Mouse (Mus musculus) midbrain, postnatal 0 days (tissue): Measurements from ENCODE around the gene Foxp4. TPM values are rescaled to one million over a fixed set of nuclear protein-coding genes. Genes with fewer than 3 reads are reported as not detected.

Experiments used
- ATAC-seq: fragments of 200-750 bp; cut with Nextera tagmentation; 2 replicates; pipeline ENCODE4 v1.8.0; 2017; ENCODE audit warnings: moderate number of reproducible peaks, mild to moderate bottlenecking, moderate TSS enrichment, moderate library complexity; ENCODE audit not compliant: low FRiP score
- DNase-seq: peaks from one replicate; pipeline ENCODE4 v3.0.0-alpha.2; 2015; ENCODE audit warnings: low spot score
- H3K27ac ChIP-seq: fragments of 300-500 bp; sonication (generic); 2 replicates; pipeline ENCODE4 v1.5.1; 2014; ENCODE audit warnings: low read depth, mild to moderate bottlenecking, low read length, mixed read lengths
- H3K27me3 ChIP-seq: fragments of 300-500 bp; sonication (generic); 2 replicates; pipeline ENCODE4 v1.6.1; 2014; ENCODE audit warnings: low read length, control low read depth, mixed read lengths; ENCODE audit not compliant: insufficient read depth
- H3K36me3 ChIP-seq: fragments of 300-500 bp; sonication (generic); 2 replicates; pipeline ENCODE4 v1.6.1; 2014; ENCODE audit warnings: low read length, control low read depth, mixed read lengths; ENCODE audit not compliant: insufficient read depth
- H3K4me1 ChIP-seq: fragments of 300-500 bp; sonication (generic); 2 replicates; pipeline ENCODE4 v1.6.1; 2014; ENCODE audit warnings: mild to moderate bottlenecking, control low read depth, antibody characterized with exemption, low read length, mixed read lengths; ENCODE audit not compliant: insufficient read depth
- H3K4me2 ChIP-seq: fragments of 300-500 bp; sonication (generic); 2 replicates; pipeline ENCODE4 v1.6.1; 2014; ENCODE audit warnings: low read depth, mild to moderate bottlenecking, low read length, mixed read lengths; ENCODE audit not compliant: poor library complexity, severe bottlenecking
- H3K4me3 ChIP-seq: fragments of 300-500 bp; sonication (generic); 2 replicates; pipeline ENCODE4 v1.5.1; 2014; ENCODE audit warnings: low read depth, mild to moderate bottlenecking, low read length, moderate library complexity
- H3K9ac ChIP-seq: fragments of 300-500 bp; sonication (generic); replicated peaks from 2 replicates; pipeline ENCODE4 v1.6.1; 2014; ENCODE audit warnings: mild to moderate bottlenecking, low read length, moderate library complexity, mixed read lengths; ENCODE audit not compliant: poor library complexity, severe bottlenecking
- H3K9me3 ChIP-seq: fragments of 300-500 bp; sonication (generic); 2 replicates; pipeline ENCODE4 v1.6.1; 2016; ENCODE audit warnings: low read length, control low read depth
- CTCF ChIP-seq: IDR thresholded peaks from 2 replicates; pipeline ENCODE4 v1.5.1; 2016; ENCODE audit warnings: antibody characterized with exemption, mild to moderate bottlenecking
- WGBS: fragments of 180-500 bp; shearing (Covaris S2); extraction: QIAGEN DNeasy Blood & Tissue Kit; methylation state at CpG from one replicate; pipeline ENCODE4 v1.1.7; 2014; 5-methylcytosine and 5-hydroxymethylcytosine counted together
- polyA plus RNA-seq: library from polyadenylated mRNA; unstranded; fragments of >200 nt; fragmentation: Nextera tagmentation; extraction: Ambion mirVana; gene quantifications from 2 replicates; pipeline ENCODE4 v1.2.1, GENCODE M21; 2015
- total RNA-seq: library from RNA; depleted of rRNA; stranded (reverse); fragments of >200 nt; gene quantifications from 2 replicates; pipeline ENCODE4 v1.2.3, GENCODE M21; 2014

Foxp4 gene
- total and polyA plus RNA-seq, 2 experiments from 2014 or later: 55.4 to 200 TPM

DNA sequence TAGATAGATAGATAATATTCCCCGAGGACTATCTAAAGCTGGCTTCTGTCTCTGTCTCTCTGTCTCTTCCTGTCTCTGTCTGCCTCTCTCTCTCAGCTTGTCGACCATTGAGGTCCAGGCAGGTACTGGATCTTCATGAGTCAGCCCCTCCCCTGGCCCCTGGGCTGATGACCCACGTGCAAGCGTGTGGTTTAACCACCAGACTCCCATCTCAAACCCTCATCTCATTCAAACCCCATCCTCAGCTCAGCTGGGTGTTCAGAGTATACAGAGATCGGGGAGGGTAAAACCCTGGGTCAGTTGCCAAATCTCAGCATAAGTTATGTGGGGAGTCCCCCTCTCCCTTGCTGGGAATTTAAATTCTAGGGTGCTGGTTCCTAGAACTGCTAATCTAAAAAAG, 24.3 kb upstream of the Foxp4 start:
- DNase-seq (no peak), ATAC-seq (no peak)
- WGBS: 78% methylated on average over 5 of the region's 5 CpGs
- no peak overlapping the region for H3K4me3 ChIP-seq
- no peak overlapping the region for H3K9ac ChIP-seq
- H3K4me1 ChIP-seq: peaks cover 16% of the 10 kb centered on the region
- no peak overlapping the region for H3K4me2 ChIP-seq
- H3K9me3 ChIP-seq: no peaks in the 10 kb centered on the region
- no peak overlapping the region for H3K27ac ChIP-seq
- TF ChIP-seq CTCF: no peak
- no peaks in the 10 kb centered on the region for H3K27me3 ChIP-seq
- no peaks in the 10 kb centered on the region for H3K36me3 ChIP-seq

DNA sequence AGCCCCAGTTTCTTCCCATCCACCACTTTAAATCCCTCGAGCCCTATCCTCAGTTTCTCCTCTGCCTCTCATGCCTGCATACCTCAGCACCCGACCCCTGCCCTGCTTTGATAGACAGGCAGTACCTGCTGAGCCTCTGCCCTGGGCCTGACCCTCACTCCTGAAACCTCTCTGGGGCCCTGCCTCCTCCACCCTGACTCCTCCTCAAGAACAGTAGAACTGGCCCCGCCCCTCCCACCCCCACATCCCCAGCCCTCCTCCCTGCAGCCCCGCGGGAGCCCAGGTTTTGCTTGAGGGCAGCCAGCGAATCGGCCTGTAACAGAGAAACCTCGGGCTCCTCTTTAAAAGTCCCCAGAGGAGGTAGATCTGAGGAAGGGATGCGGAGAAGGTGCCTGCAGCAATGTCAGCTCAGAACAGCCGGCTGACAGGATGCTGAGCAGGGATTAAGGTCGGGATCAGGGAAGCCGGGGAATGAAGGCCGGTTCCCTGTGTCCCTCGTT, 22.5 kb upstream of the Foxp4 start:
- no peaks in the 10 kb centered on the region for H3K9me3 ChIP-seq
- DNase-seq: no peak
- TF ChIP-seq CTCF: no peak
- no peaks in the 10 kb centered on the region for H3K27me3 ChIP-seq
- H3K36me3 ChIP-seq: no peaks in the 10 kb centered on the region
- no peak overlapping the region for H3K4me2 ChIP-seq
- peaks cover 10% of the 10 kb centered on the region for H3K4me1 ChIP-seq
- 8% methylated on average over 14 of the region's 14 CpGs for WGBS
- H3K9ac ChIP-seq: no peak overlapping the region
- 0 out of 2 replicates have a peak, but pooled peaks have one; percentile 11 for ATAC-seq
- no peak overlapping the region for H3K27ac ChIP-seq
- no peak overlapping the region for H3K4me3 ChIP-seq

DNA sequence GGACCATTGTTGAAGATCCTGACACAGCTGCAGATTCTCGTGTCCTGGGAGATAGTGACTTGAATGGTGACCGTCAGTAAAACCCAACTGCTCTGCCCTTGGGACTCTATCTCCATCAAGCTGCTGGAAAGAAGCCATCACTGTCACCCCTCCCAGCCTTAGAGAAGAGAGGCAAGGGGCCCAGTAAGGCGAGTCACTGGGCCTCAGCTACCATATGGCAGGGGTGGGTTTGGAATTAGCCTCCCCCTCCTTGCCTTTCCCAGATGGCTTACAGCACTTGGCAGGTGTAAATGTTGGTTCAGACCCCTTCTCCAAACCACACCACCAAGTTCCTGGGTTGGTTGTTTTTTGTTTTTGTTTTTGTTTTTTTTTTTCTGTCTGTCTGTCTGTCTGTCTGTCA, 21.7 kb upstream of the Foxp4 start:
- ATAC-seq (no peak), DNase-seq (no peak)
- H3K9ac ChIP-seq: no peak overlapping the region
- H3K36me3 ChIP-seq: no peaks in the 10 kb centered on the region
- no peak overlapping the region for H3K4me2 ChIP-seq
- H3K4me1 ChIP-seq: 0 out of 2 replicates have a peak, but pooled peaks cover 5% of the 10 kb centered on the region
- WGBS: 74% methylated on average over 3 of the region's 3 CpGs
- no peak overlapping the region for H3K27ac ChIP-seq
- no peak overlapping the region for H3K4me3 ChIP-seq
- H3K9me3 ChIP-seq: no peaks in the 10 kb centered on the region
- no peaks in the 10 kb centered on the region for H3K27me3 ChIP-seq
- TF ChIP-seq CTCF: no peak

DNA sequence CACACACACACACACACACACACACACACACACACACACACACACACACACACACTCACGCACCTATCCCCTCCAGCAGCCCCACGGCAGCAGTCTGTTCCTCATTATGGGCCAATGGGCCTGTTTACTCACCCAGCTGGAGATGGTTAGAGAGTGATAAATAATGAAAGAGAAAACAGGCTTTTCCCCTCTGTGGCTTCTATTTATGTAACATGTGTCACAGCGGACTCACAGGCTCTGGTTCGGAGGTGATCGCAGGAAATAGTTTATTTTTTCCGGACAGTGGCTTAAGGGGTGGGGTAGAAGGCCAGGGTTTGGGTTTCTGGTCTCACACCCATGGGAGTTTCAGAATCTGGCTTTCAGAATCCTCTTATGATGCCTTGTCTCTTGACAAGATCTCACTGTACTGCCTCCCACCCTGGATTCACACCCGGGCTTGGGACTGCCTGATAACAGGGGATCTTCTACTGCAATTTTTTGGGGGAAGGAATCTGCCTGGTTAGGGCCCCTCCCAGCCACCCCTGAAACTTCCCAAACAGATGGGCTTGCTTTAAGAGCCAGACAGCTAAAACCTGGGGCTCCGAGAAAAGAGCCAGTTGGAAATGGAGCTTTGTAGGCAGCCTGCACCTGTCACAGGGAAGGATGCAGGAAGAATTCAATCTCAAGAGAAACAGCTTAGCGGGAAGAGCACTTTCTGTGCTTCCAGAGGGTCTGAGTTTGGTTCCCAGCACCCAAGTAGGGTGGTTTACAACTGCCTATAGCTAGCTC, 18.8 kb upstream of the Foxp4 start:
- no peak overlapping the region for H3K27ac ChIP-seq
- DNase-seq (no peak), ATAC-seq (no peak)
- TF ChIP-seq CTCF: no peak
- H3K9me3 ChIP-seq: no peaks in the 10 kb centered on the region
- H3K4me3 ChIP-seq: no peak overlapping the region
- no peak overlapping the region for H3K9ac ChIP-seq
- H3K4me2 ChIP-seq: no peak overlapping the region
- H3K4me1 ChIP-seq: 0 out of 2 replicates have a peak, but pooled peaks cover 5% of the 10 kb centered on the region
- H3K27me3 ChIP-seq: no peaks in the 10 kb centered on the region
- no peaks in the 10 kb centered on the region for H3K36me3 ChIP-seq
- 55% methylated on average over 9 of the region's 9 CpGs for WGBS

DNA sequence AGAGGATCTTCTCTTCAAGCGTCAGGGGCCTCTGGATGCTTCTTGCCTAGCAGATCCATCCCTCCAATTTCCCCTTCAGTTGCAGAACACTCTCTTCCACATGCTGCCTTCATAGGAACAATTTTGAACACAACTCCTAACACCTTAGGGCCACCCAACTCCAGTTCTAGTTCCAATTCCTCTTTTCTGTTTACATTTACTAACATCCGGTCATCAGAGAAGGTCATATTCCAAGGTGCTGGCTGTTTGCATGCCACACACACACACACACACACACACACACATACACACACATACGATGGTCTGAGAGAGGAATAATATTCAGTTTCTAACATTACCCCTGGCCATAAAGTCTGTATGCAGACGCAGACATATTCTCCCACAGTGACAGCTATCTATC, 17.6 kb upstream of the Foxp4 start:
- no peak overlapping the region for H3K27ac ChIP-seq
- 0 out of 2 replicates have a peak, but pooled peaks cover 3% of the 10 kb centered on the region for H3K4me1 ChIP-seq
- WGBS: 83% methylated on average over 4 of the region's 4 CpGs
- ATAC-seq: no peak
- TF ChIP-seq CTCF: no peak
- no peak for DNase-seq
- H3K27me3 ChIP-seq: no peaks in the 10 kb centered on the region
- no peak overlapping the region for H3K4me3 ChIP-seq
- no peaks in the 10 kb centered on the region for H3K9me3 ChIP-seq
- H3K36me3 ChIP-seq: no peaks in the 10 kb centered on the region
- no peak overlapping the region for H3K9ac ChIP-seq
- no peak overlapping the region for H3K4me2 ChIP-seq

DNA sequence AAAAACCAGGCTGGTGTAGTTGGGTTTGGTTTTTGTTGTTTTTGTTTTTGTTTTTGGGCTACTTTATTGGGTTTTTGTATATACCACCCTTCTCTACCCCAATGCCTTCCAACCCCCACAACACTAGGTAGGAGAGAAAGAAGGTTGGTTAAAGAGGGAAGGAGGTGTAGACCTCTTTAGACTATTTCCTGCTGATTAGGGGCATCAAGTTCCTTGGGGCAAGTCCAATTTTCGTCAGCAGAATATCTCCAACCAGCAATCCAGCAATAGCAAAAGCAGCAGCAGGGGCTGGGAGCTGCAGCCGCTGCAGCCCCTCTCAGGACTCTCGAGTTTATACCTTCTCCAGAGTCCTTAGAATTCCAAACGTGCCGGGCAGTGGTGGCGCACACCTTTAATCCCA, 14.4 kb upstream of the Foxp4 start:
- Histone ChIP-seq H3K4me1 (no peaks in the 10 kb centered on the region), H3K4me3 (no peak overlapping the region), H3K36me3 (no peaks in the 10 kb centered on the region), H3K4me2 (no peak overlapping the region), H3K9me3 (no peaks in the 10 kb centered on the region), H3K27ac (no peak overlapping the region), H3K9ac (no peak overlapping the region), H3K27me3 (no peaks in the 10 kb centered on the region)
- DNase-seq (no peak), ATAC-seq (no peak)
- 71% methylated on average over 6 of the region's 6 CpGs for WGBS
- no peak for TF ChIP-seq CTCF
